Mouse (Mus musculus): ENCODE results near the gene Mfap1b. TPM values are rescaled to one million over a fixed set of nuclear protein-coding genes. Genes with fewer than 3 reads are reported as not detected.

Gene Mfap1b
- total RNA-seq, 1 experiment = 23.2 TPM

DNA sequence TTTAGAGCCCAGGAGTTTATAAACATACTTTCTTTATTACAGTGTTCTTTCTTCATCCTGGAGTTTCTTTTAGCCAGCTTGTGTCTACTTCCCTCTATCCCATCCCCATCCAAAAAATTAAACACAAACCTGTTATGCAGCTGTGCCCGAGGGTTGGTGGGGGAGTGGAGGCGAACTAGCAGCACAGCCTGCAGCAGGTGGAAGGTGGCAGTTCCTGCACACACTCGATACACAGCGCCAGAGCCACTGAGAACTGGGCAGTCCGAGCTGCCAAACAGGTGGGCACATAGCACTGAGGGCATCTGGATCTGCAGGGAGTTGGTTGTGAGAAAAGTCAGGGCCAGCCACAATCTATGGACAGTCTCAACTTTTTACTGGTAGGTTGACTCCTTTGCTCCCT lies 18.3 kb downstream of the Mfap1b start:
- in situ Hi-C loops (cut with MboI; ENCODE audit: low sequenced_read_pairs in 2 of 2, unreplicated experiment in 2 of 2) = no loop called here
- no peak overlapping the region for H3K27ac ChIP-seq (ENCODE audit: insufficient read depth, low read depth, low read length, poor library complexity, severe bottlenecking)
- no peak for TF ChIP-seq CHD2 (IDR thresholded peaks at IDR 0.05; ENCODE audit: low read depth, low read length)
- no peak for TF ChIP-seq MAFK (IDR thresholded peaks at IDR 0.05; ENCODE audit: insufficient read depth, low read depth, low read length)
- TF ChIP-seq HCFC1 (IDR thresholded peaks at IDR 0.05; ENCODE audit: borderline replicate concordance, insufficient read depth, low read length) = no peak
- no peak for TF ChIP-seq ZNF384 (IDR thresholded peaks at IDR 0.05; ENCODE audit: low read depth, low read length)
- no peak for TF ChIP-seq ZC3H11A (IDR thresholded peaks at IDR 0.05; ENCODE audit: borderline replicate concordance, low read depth, low read length)
- peaks cover 15% of the 10 kb centered on the region for H3K36me3 ChIP-seq (ENCODE audit: control insufficient read depth, insufficient read depth, low read length, poor library complexity, severe bottlenecking)
- peaks cover 4 to 5% of the 10 kb centered on the region in 2 experiments for H3K4me1 ChIP-seq (ENCODE audit: control insufficient read depth in 2 of 2, insufficient read depth in 2 of 2, low read length in 2 of 2, poor library complexity in 1 of 2)
- H3K4me3 ChIP-seq (ENCODE audit: insufficient read depth in 1 of 2, low read depth in 1 of 2, low read length in 2 of 2, poor library complexity in 1 of 2, severe bottlenecking in 1 of 2) = no peak overlapping the region
- no peaks in the 10 kb centered on the region for H3K9me3 ChIP-seq (ENCODE audit: control insufficient read depth, insufficient read depth, low read depth, low read length)
- no peak for DNase-seq (ENCODE audit: low read depth, low spot score)
- no peak overlapping the region for H3K9ac ChIP-seq (ENCODE audit: insufficient read depth, low read depth, low read length, poor library complexity, severe bottlenecking)

DNA sequence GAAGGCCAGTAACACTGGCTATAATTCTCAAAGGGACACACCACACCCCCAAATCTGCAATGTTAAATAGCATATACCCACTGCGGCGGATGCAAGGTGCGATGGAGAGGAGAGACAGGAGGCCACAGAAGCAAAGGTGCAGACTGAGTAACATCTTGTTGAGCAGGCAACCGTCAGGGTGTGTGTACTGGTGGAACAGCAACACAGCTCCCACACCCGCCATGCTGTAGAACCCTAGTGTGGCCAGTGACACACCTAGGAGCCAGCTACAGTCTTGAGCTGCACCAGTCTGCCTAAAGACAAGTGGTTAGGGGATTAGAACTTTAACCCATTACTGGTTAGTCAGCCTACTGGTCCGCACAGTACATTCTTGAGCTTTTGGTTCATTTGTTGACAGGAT lies 19.9 kb downstream of the Mfap1b start:
- H3K9me3 ChIP-seq (ENCODE audit: control insufficient read depth, insufficient read depth, low read depth, low read length) = no peaks in the 10 kb centered on the region
- no peak overlapping the region for H3K9ac ChIP-seq (ENCODE audit: insufficient read depth, low read depth, low read length, poor library complexity, severe bottlenecking)
- H3K36me3 ChIP-seq (ENCODE audit: control insufficient read depth, insufficient read depth, low read length, poor library complexity, severe bottlenecking) = peaks cover 15% of the 10 kb centered on the region
- TF ChIP-seq ZC3H11A (IDR thresholded peaks at IDR 0.05; ENCODE audit: borderline replicate concordance, low read depth, low read length) (no peak), ZNF384 (IDR thresholded peaks at IDR 0.05; ENCODE audit: low read depth, low read length) (no peak), MAFK (IDR thresholded peaks at IDR 0.05; ENCODE audit: insufficient read depth, low read depth, low read length) (no peak), HCFC1 (IDR thresholded peaks at IDR 0.05; ENCODE audit: borderline replicate concordance, insufficient read depth, low read length) (no peak), CHD2 (IDR thresholded peaks at IDR 0.05; ENCODE audit: low read depth, low read length) (no peak)
- peaks cover 4 to 5% of the 10 kb centered on the region in 2 experiments for H3K4me1 ChIP-seq (ENCODE audit: control insufficient read depth in 2 of 2, insufficient read depth in 2 of 2, low read length in 2 of 2, poor library complexity in 1 of 2)
- H3K4me3 ChIP-seq (ENCODE audit: insufficient read depth in 1 of 2, low read depth in 1 of 2, low read length in 2 of 2, poor library complexity in 1 of 2, severe bottlenecking in 1 of 2) = no peak overlapping the region
- H3K27ac ChIP-seq (ENCODE audit: insufficient read depth, low read depth, low read length, poor library complexity, severe bottlenecking) = no peak overlapping the region
- in situ Hi-C loops (cut with MboI; ENCODE audit: low sequenced_read_pairs in 2 of 2, unreplicated experiment in 2 of 2) = no loop called here
- DNase-seq (ENCODE audit: low read depth, low spot score) = no peak

DNA sequence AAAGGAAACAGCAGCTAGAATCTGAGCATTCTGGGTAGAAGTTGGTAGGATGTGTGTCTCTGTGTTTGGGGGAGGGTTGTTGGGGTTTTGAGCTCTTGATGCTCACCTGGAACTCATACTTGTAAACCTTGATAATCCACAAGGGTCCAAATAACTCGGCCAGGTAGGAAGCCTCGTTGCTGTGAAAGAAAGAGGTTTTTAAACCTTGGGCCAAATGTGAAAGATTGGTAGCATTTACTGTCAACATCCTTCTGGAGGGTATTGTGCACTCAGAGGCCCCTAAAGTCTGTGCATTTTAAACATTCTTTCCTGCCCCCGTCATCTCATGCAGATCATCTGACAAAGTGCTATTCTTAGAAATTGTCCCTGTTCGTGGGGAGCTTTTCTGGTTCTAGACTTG lies 20.9 kb downstream of the Mfap1b start, which contains the start of gene Hypk:
Gene Hypk (plus strand): TSS at position 301 of the 400 bp plus-strand sequence.
- in situ Hi-C loops (cut with MboI; ENCODE audit: low sequenced_read_pairs in 2 of 2, unreplicated experiment in 2 of 2) = no loop called here
- Histone ChIP-seq H3K4me1 (ENCODE audit: control insufficient read depth in 2 of 2, insufficient read depth in 2 of 2, low read length in 2 of 2, poor library complexity in 1 of 2) (peaks cover 2 to 5% of the 10 kb centered on the region in 2 experiments), H3K4me3 (ENCODE audit: insufficient read depth in 1 of 2, low read depth in 1 of 2, low read length in 2 of 2, poor library complexity in 1 of 2, severe bottlenecking in 1 of 2) (no peak within 1 kb of the TSS), H3K9ac (ENCODE audit: insufficient read depth, low read depth, low read length, poor library complexity, severe bottlenecking) (no peak within 1 kb of the TSS), H3K27ac (ENCODE audit: insufficient read depth, low read depth, low read length, poor library complexity, severe bottlenecking) (no peak within 1 kb of the TSS), H3K36me3 (ENCODE audit: control insufficient read depth, insufficient read depth, low read length, poor library complexity, severe bottlenecking) (peaks cover 15% of the 10 kb centered on the region), H3K9me3 (ENCODE audit: control insufficient read depth, insufficient read depth, low read depth, low read length) (no peaks in the 10 kb centered on the region)
- TF ChIP-seq ZNF384 (IDR thresholded peaks at IDR 0.05; ENCODE audit: low read depth, low read length) (no peak), HCFC1 (IDR thresholded peaks at IDR 0.05; ENCODE audit: borderline replicate concordance, insufficient read depth, low read length) (no peak), ZC3H11A (IDR thresholded peaks at IDR 0.05; ENCODE audit: borderline replicate concordance, low read depth, low read length) (no peak), MAFK (IDR thresholded peaks at IDR 0.05; ENCODE audit: insufficient read depth, low read depth, low read length) (no peak)
- DNase-seq (ENCODE audit: low read depth, low spot score) = no peak

DNA sequence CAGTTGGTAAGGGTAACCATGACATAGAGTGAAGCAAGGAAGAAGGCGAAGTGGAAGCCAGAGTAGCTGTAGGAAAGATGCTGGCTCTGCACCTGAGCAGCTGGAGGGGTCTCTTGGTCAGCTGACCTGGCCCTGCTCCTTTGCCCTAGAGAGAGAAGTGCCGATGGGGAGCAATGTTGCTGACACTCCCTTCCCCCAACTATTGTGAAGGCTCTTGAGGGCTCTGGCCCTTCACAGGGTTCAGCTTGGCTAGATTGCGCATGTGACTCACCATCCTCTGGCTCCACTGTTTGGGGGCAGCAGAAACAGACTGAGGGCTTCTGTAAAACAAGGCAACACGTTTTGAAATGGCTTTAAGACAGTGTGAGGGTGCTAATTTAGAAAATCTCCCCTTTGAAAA lies 21.5 kb downstream of the Mfap1b start:
- no peak for DNase-seq (ENCODE audit: low read depth, low spot score)
- in situ Hi-C loops (cut with MboI; ENCODE audit: low sequenced_read_pairs in 2 of 2, unreplicated experiment in 2 of 2) = no loop called here
- Histone ChIP-seq H3K36me3 (ENCODE audit: control insufficient read depth, insufficient read depth, low read length, poor library complexity, severe bottlenecking) (peaks cover 15% of the 10 kb centered on the region), H3K9me3 (ENCODE audit: control insufficient read depth, insufficient read depth, low read depth, low read length) (no peaks in the 10 kb centered on the region), H3K4me1 (ENCODE audit: control insufficient read depth in 2 of 2, insufficient read depth in 2 of 2, low read length in 2 of 2, poor library complexity in 1 of 2) (peaks cover 2 to 5% of the 10 kb centered on the region in 2 experiments), H3K4me3 (ENCODE audit: insufficient read depth in 1 of 2, low read depth in 1 of 2, low read length in 2 of 2, poor library complexity in 1 of 2, severe bottlenecking in 1 of 2) (no peak overlapping the region), H3K9ac (ENCODE audit: insufficient read depth, low read depth, low read length, poor library complexity, severe bottlenecking) (no peak overlapping the region), H3K27ac (ENCODE audit: insufficient read depth, low read depth, low read length, poor library complexity, severe bottlenecking) (no peak overlapping the region)
- TF ChIP-seq ZC3H11A (IDR thresholded peaks at IDR 0.05; ENCODE audit: borderline replicate concordance, low read depth, low read length) (no peak), CHD2 (IDR thresholded peaks at IDR 0.05; ENCODE audit: low read depth, low read length) (no peak), HCFC1 (IDR thresholded peaks at IDR 0.05; ENCODE audit: borderline replicate concordance, insufficient read depth, low read length) (no peak), ZNF384 (IDR thresholded peaks at IDR 0.05; ENCODE audit: low read depth, low read length) (no peak), MAFK (IDR thresholded peaks at IDR 0.05; ENCODE audit: insufficient read depth, low read depth, low read length) (no peak)

DNA sequence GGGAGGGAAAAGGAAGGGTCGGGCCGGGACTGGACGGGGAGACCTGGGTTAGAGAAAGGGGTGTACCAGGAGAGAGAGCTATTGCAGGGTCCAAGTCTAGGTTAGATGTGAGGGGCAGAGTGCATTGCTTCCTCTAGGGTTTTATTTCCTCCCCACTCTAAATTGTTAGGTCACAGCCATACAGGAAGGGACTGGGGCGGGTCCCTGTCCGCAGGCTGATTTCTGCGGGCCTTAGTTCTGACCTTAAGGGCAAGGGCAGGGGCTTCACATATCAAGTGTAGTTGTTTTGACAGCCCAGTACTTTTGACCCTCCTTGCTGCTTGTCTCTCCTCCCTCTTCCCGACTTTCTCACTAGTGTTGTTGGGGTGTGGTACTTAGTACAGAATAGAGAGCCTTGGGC lies 23.8 kb downstream of the Mfap1b start:
- H3K27ac ChIP-seq (ENCODE audit: insufficient read depth, low read depth, low read length, poor library complexity, severe bottlenecking) = peak overlapping the region; percentile 88; the same call in 1 of the 2 replicates
- no peaks in the 10 kb centered on the region for H3K9me3 ChIP-seq (ENCODE audit: control insufficient read depth, insufficient read depth, low read depth, low read length)
- peaks cover 13% of the 10 kb centered on the region for H3K36me3 ChIP-seq (ENCODE audit: control insufficient read depth, insufficient read depth, low read length, poor library complexity, severe bottlenecking)
- in situ Hi-C loops (cut with MboI; ENCODE audit: low sequenced_read_pairs in 2 of 2, unreplicated experiment in 2 of 2) = no loop called here
- TF ChIP-seq ZNF384 (IDR thresholded peaks at IDR 0.05; ENCODE audit: low read depth, low read length) (no peak), MAFK (IDR thresholded peaks at IDR 0.05; ENCODE audit: insufficient read depth, low read depth, low read length) (no peak), HCFC1 (IDR thresholded peaks at IDR 0.05; ENCODE audit: borderline replicate concordance, insufficient read depth, low read length) (no peak), ZC3H11A (IDR thresholded peaks at IDR 0.05; ENCODE audit: borderline replicate concordance, low read depth, low read length) (no peak), CHD2 (IDR thresholded peaks at IDR 0.05; ENCODE audit: low read depth, low read length) (no peak)
- peak overlapping the region; percentile 93 to 100 for H3K4me3 ChIP-seq (ENCODE audit: insufficient read depth in 1 of 2, low read depth in 1 of 2, low read length in 2 of 2, poor library complexity in 1 of 2, severe bottlenecking in 1 of 2)
- peaks cover 2 to 5% of the 10 kb centered on the region in 2 experiments; a peak in 3 of 4 replicates for H3K4me1 ChIP-seq (ENCODE audit: control insufficient read depth in 2 of 2, insufficient read depth in 2 of 2, low read length in 2 of 2, poor library complexity in 1 of 2)
- H3K9ac ChIP-seq (ENCODE audit: insufficient read depth, low read depth, low read length, poor library complexity, severe bottlenecking) = peak overlapping the region; percentile 99
- DNase-seq (ENCODE audit: low read depth, low spot score) = no peak
